Mouse (Mus musculus) cerebellum, adult 8-10 months (tissue): ENCODE results near the gene Tmed9.
"Not testable (repeated sequence)": the region's sequence is repeated elsewhere in the genome, so short reads cannot be mapped to it uniquely, and the experiment has no call there.

Experiments
- DNase-seq: peaks from one replicate; pipeline ENCODE4 v3.0.0; 2022

The Tmed9 gene

DNA sequence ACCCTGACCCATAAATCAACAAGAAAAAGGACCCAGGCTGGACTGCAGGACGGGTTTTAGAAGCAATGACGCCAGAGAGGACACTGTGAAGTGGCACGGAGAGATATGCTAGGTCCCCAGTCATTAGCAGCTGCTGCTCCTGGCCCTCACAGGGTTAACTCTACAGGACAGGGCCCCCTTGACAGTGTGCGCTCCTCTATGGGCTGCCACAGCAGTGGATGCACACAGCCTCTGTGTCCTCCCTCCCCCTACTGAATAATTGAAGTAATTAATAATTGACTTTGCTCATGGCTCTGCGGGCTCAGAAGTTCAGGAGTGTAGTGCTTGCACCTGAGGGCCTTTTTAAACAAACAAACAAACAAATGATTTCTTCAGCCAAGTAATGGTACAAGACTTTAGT is 39.9 kb downstream of the Tmed9 start:
- DNase-seq, result no peak

DNA sequence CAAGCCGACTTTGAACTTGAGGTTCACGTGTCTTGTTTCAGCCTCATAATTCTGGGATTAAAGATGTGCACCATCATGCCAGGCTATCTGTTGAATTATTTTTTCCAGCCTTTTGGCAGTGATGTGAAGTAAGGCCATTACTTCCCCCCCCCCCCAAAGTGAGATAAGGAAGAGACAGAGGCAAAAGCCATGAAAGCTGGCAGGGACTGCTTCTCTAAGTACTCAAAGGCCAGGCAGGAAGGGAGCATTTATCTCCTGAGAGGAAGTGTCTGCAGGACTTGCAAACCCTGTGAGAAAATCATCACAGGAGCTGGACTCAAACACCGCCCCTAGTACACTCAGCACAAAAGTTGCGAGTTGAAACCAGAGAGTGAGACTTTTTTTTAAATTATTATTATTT is 45.8 kb downstream of the Tmed9 start:
- DNase-seq, result no peak

DNA sequence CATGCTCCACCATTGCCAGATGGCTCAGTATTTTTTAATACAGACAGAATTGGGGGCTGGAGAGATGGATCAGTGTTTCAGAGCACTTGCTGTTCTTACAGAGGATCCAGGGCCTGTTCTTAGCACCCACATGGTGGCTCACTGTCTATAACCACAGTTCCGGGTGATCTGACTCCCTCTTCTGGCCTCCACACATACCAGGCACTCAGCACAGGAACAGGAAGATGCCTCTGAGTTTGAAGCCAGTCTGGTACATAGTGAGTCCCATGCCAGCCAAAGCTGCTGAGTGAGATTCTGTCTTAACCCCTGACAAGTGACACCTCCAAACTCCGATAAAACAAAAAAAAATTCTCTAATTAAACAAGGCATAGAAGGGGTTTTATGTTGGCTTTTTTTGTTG is 46.7 kb downstream of the Tmed9 start:
- no peak for DNase-seq

DNA sequence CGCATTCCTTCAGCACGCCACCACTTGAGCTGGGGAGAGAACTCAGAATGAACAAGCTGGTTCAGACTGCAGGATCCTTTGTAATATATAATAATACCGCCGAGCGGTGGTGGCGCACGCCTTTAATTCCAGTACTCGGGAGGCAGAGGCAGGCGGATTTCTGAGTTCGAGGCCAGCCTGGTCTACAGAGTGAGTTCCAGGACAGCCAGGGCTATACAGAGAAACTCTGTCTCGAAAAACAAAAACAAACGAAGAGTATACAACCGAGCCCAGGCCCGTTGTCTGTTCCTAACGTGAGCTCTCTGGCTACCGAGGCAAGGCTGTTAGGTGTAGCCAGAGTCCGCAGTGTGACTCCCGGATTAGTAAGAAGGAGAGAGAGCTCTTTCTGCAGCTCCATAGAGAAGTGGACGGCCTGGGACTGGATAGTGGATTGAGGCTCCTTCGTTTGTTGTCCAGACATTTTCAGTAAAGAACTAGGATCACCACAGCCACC is 48.7 kb downstream of the Tmed9 start:
- DNase-seq, result not testable (repeated sequence)

DNA sequence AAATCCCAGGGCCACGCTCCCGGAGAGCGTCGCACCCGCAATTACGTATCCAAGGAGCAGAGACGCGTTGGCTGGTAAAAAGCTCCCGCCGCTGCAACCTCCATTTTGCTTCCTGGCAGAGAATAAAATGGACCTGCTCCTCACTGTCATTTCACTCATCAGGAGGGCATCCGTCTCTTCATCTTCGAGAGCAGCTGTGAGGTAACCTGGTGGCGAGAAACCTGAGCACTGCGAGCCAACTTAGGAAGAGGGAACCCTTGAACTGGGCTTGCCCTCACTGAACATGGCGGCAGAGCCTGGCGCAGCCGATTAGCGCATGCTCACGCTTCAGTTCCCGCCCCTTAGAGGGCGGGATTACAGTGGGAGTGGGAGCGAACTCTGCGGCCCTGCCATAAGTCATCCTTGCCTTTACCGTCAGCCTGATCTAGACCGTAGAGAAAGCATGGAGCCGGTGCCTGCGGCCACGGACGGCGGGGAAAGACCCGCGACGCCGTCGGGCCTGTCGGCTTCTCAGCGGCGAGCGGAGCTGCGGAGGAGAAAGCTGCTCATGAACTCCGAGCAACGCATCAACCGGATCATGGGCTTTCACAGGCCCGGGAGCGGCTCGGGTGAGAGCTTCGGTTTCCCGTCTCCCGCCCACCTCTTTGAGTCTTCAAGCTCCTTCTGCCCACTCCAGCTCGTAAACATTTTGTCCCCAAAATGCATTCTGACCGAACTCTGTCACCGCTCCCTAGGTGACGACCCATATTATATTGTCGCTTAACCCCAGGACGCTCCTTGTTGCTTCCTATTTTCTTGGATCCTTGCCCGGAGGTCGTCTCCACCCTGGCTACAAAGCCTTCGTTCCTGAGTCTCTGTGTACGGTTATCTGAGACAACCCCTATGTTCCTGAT is 49.4 kb downstream of the Tmed9 start, which contains the start of gene Caml:
Caml (plus strand) TSS at position 357 of the 893 bp plus-strand sequence.
- peak; percentile 87 for DNase-seq

DNA sequence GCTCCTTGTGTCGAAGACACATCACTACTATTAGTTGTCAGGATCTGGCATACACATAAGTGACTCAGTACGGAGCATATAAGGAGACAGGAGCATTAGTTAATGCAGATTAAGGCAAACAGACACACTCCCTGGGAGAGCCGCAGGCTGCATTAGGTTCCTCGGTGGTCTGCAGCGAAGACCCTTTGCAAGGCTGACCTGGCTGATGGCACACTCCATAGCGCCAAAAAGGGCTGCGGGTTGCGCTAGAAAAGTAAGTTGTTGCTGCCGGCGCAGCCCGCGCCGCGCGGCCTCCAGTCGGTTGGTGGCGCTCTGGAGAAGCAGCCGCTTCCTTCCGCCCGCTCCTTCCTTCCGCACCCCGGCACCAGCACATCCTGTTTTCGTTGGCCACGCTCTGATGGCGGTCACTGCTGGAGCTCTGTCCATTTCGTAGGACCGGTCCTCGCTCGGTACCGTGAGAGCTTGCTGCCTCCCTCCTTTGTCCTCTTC is 61.2 kb downstream of the Tmed9 start, which contains the start of gene Ddx46:
Ddx46 (plus strand) TSS at position 389 of the 489 bp plus-strand sequence.
- peak; percentile 89 for DNase-seq

DNA sequence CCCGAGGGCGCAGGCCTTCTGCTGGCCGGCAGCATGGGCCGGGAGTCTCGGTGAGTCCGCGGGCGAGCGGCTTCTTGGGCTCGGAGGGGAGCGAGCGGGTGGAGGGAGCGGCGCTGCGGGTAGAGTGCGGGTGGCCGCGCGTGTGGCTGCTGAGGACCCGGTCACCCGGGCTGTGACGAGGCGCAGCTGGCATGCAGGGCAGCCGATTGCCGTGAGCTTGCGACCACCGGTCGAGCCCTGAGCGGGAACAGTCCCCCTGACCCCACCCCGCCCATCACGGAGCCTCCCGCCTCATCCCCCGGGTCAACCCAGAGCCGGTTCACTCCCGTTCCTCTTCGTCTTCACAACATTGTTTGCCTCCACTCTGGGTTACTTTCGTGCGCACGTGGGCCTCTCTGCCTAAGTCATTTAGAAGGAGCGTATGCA is 61.6 kb downstream of the Tmed9 start:
- DNase-seq, result no peak

DNA sequence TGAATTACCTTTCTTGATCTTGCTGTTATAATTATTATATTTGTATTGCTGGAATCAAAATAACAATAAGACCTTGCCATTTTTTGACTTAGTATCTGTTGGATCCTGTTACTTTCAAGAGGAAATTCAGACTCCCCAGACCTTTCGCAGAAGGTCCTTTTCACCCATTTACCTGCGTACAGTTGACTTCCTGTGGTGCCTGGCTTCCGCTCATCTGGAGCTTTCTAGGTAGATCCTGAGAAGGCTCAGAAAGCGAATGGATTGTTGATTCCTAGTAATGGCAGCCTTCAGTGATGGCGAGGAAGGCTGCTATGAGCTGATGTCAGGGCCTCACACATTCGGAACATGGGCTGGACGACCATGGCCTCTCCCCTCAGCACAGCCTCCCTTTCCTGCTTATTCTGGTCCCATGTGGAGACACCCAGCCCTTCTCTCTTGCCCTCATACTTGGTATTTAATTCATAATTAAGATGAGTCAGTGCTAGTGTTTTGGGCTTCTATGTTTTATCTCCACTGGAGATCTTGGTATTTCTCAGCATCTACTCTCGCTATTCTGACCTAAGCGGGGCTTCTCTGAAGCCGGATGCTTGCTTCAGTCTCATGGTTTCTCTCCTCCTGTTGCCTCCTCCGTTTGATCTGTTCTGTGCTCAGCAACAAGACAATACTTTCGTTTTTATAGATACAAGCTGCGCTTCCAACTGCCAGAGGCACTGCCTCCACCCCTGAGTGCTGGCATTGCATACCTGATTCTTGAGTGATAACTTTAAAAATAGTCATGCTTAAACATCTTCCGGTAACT is 62.9 kb downstream of the Tmed9 start:
- DNase-seq, result no peak

DNA sequence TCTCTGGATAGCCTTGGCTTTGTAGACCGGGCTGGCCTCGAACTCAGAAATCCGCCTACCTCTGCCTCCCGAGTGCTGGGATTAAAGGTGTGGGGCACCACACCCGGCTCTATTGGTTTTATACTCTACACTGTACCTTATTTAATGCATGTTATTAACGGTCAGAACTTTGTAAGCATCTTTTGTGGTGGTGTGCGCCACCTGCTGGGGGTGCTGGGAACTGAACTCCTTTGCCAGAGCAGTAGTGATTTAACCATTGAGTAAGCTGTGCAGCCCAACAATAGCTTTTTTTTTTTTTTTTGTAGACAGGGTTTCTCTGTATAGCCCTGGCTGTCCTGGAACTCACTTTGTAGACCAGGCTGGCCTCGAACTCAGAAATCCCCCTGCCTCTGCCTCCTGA is 66.9 kb downstream of the Tmed9 start:
- DNase-seq, result peak; percentile 67

GRCm38 (mm10) chr13:55644525-55644924 is 71.0 kb downstream of the Tmed9 start:
- no peak for DNase-seq
